Mouse (Mus musculus) adrenal gland, adult (tissue): Measurements from ENCODE around the gene Dop1b.
"Not testable (repeated sequence)": the region's sequence is repeated elsewhere in the genome, so short reads cannot be mapped to it uniquely, and the experiment has no call there.

Source experiments
- DNase-seq, 2 experiments: peaks; one replicate each; pipeline ENCODE4 v3.0.0; 2022 to 2023; ENCODE audit warnings: low spot score in 1 of 2; ENCODE audit not compliant: inconsistent age in 2 of 2

Dop1b gene

GRCm38 (mm10) chr16:93824799-93825198, 113.1 kb downstream of the Dop1b start:
- DNase-seq, result peak in 1 of 2 experiments; percentile 76

GRCm38 (mm10) chr16:93825463-93825862, 113.8 kb downstream of the Dop1b start:
- DNase-seq, result no peak

GRCm38 (mm10) chr16:93826054-93826453, 114.3 kb downstream of the Dop1b start:
- no peak for DNase-seq

- not testable (repeated sequence) for DNase-seq
Measured at GRCm38 (mm10) chr16:93826478-93826877, 114.8 kb downstream of the Dop1b start.

GRCm38 (mm10) chr16:93826909-93827308, 115.2 kb downstream of the Dop1b start:
- no peak for DNase-seq

- DNase-seq, result no peak
Measured at GRCm38 (mm10) chr16:93829526-93829925, 117.8 kb downstream of the Dop1b start.

- DNase-seq, result no peak
Measured at GRCm38 (mm10) chr16:93830071-93830470, 118.4 kb downstream of the Dop1b start.

GRCm38 (mm10) chr16:93830916-93831315, 119.2 kb downstream of the Dop1b start:
- peak in 1 of 2 experiments; percentile 46 for DNase-seq

- peak; percentile 100 for DNase-seq
Measured at GRCm38 (mm10) chr16:93831627-93832395, 120.1 kb downstream of the Dop1b start, which contains the start of gene Morc3. Gene Morc3, plus strand, starts transcription at chr16:93832121.

GRCm38 (mm10) chr16:93832451-93833276, 121.0 kb downstream of the Dop1b start:
- DNase-seq, result peak; percentile 67 to 89

GRCm38 (mm10) chr16:93833551-93833950, 121.8 kb downstream of the Dop1b start:
- peak in 1 of 2 experiments; percentile 67 for DNase-seq

- no peak for DNase-seq
Measured at GRCm38 (mm10) chr16:93834076-93834475, 122.4 kb downstream of the Dop1b start.

GRCm38 (mm10) chr16:93839049-93839448, 127.3 kb downstream of the Dop1b start:
- no peak for DNase-seq

- no peak for DNase-seq
Measured at GRCm38 (mm10) chr16:93850527-93850926, 138.8 kb downstream of the Dop1b start.

GRCm38 (mm10) chr16:93859967-93860366, 148.3 kb downstream of the Dop1b start:
- DNase-seq, result peak; percentile 45 to 77
